Mouse (Mus musculus): Measurements from ENCODE around the gene Nfib. TPM values are rescaled to one million over a fixed set of nuclear protein-coding genes. Genes with fewer than 3 reads are reported as not detected.

Gene Nfib
- polyA plus RNA-seq, 1 experiment from 2014 or later, result 164 TPM

- Histone ChIP-seq H3K4me2 (ENCODE audit: low read length) (no peak overlapping the region), H3K4me3 (ENCODE audit: low read depth, low read length) (no peak overlapping the region), H3K9ac (ENCODE audit: low read length) (no peak overlapping the region), H3K4me1 (ENCODE audit: control insufficient read depth, insufficient read depth, low read length) (no peaks in the 10 kb centered on the region), H3K27me3 (replicated peaks; ENCODE audit: control insufficient read depth, insufficient read depth, low read length) (no peaks in the 10 kb centered on the region), H3K27ac (ENCODE audit: low read depth, low read length) (no peak overlapping the region), H3K9me3 (replicated peaks; ENCODE audit: control insufficient read depth, low read length) (peaks cover 6% of the 10 kb centered on the region; the same call in 1 of the 2 replicates), H3K36me3 (ENCODE audit: control insufficient read depth, insufficient read depth, low read length) (no peaks in the 10 kb centered on the region)
- DNase-seq (ENCODE audit: low spot score), result no peak
- no peak for ATAC-seq
- WGBS, result 62% methylated on average over 4 of the region's 4 CpGs
Observed at GRCm38 (mm10) chr4:82598436-82598835, 107.1 kb downstream of the Nfib start.

GRCm38 (mm10) chr4:82593681-82594666 is 111.6 kb downstream of the Nfib start:
- DNase-seq (ENCODE audit: low spot score) (no peak), ATAC-seq (no peak)
- Histone ChIP-seq H3K27me3 (replicated peaks; ENCODE audit: control insufficient read depth, insufficient read depth, low read length) (no peaks in the 10 kb centered on the region), H3K9me3 (replicated peaks; ENCODE audit: control insufficient read depth, low read length) (no peaks in the 10 kb centered on the region), H3K4me2 (ENCODE audit: low read length) (no peak overlapping the region), H3K9ac (ENCODE audit: low read length) (no peak overlapping the region), H3K4me1 (ENCODE audit: control insufficient read depth, insufficient read depth, low read length) (peaks cover 15% of the 10 kb centered on the region; the same call in 1 of the 2 replicates), H3K4me3 (ENCODE audit: low read depth, low read length) (no peak overlapping the region), H3K36me3 (ENCODE audit: control insufficient read depth, insufficient read depth, low read length) (no peaks in the 10 kb centered on the region), H3K27ac (ENCODE audit: low read depth, low read length) (no peak overlapping the region)
- 88% methylated on average over 10 of the region's 10 CpGs for WGBS

GRCm38 (mm10) chr4:82592086-82593030 is 113.2 kb downstream of the Nfib start:
- Histone ChIP-seq H3K9ac (ENCODE audit: low read length) (peak overlapping the region; percentile 33; the same call in 1 of the 2 replicates), H3K27ac (ENCODE audit: low read depth, low read length) (peak overlapping the region; percentile 83), H3K4me3 (ENCODE audit: low read depth, low read length) (no peak overlapping the region), H3K27me3 (replicated peaks; ENCODE audit: control insufficient read depth, insufficient read depth, low read length) (no peaks in the 10 kb centered on the region), H3K4me1 (ENCODE audit: control insufficient read depth, insufficient read depth, low read length) (peaks cover 15% of the 10 kb centered on the region; the same call in 1 of the 2 replicates), H3K9me3 (replicated peaks; ENCODE audit: control insufficient read depth, low read length) (no peaks in the 10 kb centered on the region), H3K4me2 (ENCODE audit: low read length) (peak overlapping the region; percentile 36; the same call in 1 of the 2 replicates), H3K36me3 (ENCODE audit: control insufficient read depth, insufficient read depth, low read length) (no peaks in the 10 kb centered on the region)
- ATAC-seq (peak; percentile 75), DNase-seq (ENCODE audit: low spot score) (peak; percentile 93)
- 34% methylated on average over 7 of the region's 7 CpGs for WGBS

GRCm38 (mm10) chr4:82589345-82589890 is 116.1 kb downstream of the Nfib start:
- peak overlapping the region; percentile 22; the same call in 1 of the 2 replicates for H3K9ac ChIP-seq (ENCODE audit: low read length)
- H3K9me3 ChIP-seq (replicated peaks; ENCODE audit: control insufficient read depth, low read length), result no peaks in the 10 kb centered on the region
- no peak overlapping the region for H3K4me3 ChIP-seq (ENCODE audit: low read depth, low read length)
- ATAC-seq, result peak; percentile 70
- DNase-seq (ENCODE audit: low spot score), result peak; percentile 83
- WGBS, result 35% methylated on average over 4 of the region's 4 CpGs
- H3K27me3 ChIP-seq (replicated peaks; ENCODE audit: control insufficient read depth, insufficient read depth, low read length), result no peaks in the 10 kb centered on the region
- no peaks in the 10 kb centered on the region for H3K36me3 ChIP-seq (ENCODE audit: control insufficient read depth, insufficient read depth, low read length)
- peaks cover 15% of the 10 kb centered on the region; the same call in 1 of the 2 replicates for H3K4me1 ChIP-seq (ENCODE audit: control insufficient read depth, insufficient read depth, low read length)
- peak overlapping the region; percentile 44; the same call in 1 of the 2 replicates for H3K27ac ChIP-seq (ENCODE audit: low read depth, low read length)
- peak overlapping the region; percentile 24 for H3K4me2 ChIP-seq (ENCODE audit: low read length)

GRCm38 (mm10) chr4:82588718-82589117 is 116.8 kb downstream of the Nfib start:
- Histone ChIP-seq H3K9me3 (replicated peaks; ENCODE audit: control insufficient read depth, low read length) (no peaks in the 10 kb centered on the region), H3K4me2 (ENCODE audit: low read length) (peak overlapping the region; percentile 24; the same call in 1 of the 2 replicates), H3K27ac (ENCODE audit: low read depth, low read length) (peak overlapping the region; percentile 58; the same call in 1 of the 2 replicates), H3K9ac (ENCODE audit: low read length) (peak overlapping the region; percentile 40; the same call in 1 of the 2 replicates), H3K4me1 (ENCODE audit: control insufficient read depth, insufficient read depth, low read length) (peaks cover 15% of the 10 kb centered on the region; the same call in 1 of the 2 replicates), H3K27me3 (replicated peaks; ENCODE audit: control insufficient read depth, insufficient read depth, low read length) (no peaks in the 10 kb centered on the region), H3K4me3 (ENCODE audit: low read depth, low read length) (no peak overlapping the region), H3K36me3 (ENCODE audit: control insufficient read depth, insufficient read depth, low read length) (no peaks in the 10 kb centered on the region)
- no peak for ATAC-seq
- no peak for DNase-seq (ENCODE audit: low spot score)
- WGBS, result 50% methylated on average over 5 of the region's 5 CpGs

- H3K4me2 ChIP-seq (ENCODE audit: low read length), result peak overlapping the region; percentile 20
- no peaks in the 10 kb centered on the region for H3K36me3 ChIP-seq (ENCODE audit: control insufficient read depth, insufficient read depth, low read length)
- no peaks in the 10 kb centered on the region for H3K9me3 ChIP-seq (replicated peaks; ENCODE audit: control insufficient read depth, low read length)
- ATAC-seq (no peak), DNase-seq (ENCODE audit: low spot score) (no peak)
- 73% methylated on average over 16 of the region's 16 CpGs for WGBS
- H3K9ac ChIP-seq (ENCODE audit: low read length), result peak overlapping the region; percentile 35; the same call in 1 of the 2 replicates
- no peak overlapping the region for H3K4me3 ChIP-seq (ENCODE audit: low read depth, low read length)
- peak overlapping the region; percentile 44; the same call in 1 of the 2 replicates for H3K27ac ChIP-seq (ENCODE audit: low read depth, low read length)
- peaks cover 9% of the 10 kb centered on the region; the same call in 1 of the 2 replicates for H3K4me1 ChIP-seq (ENCODE audit: control insufficient read depth, insufficient read depth, low read length)
- no peaks in the 10 kb centered on the region for H3K27me3 ChIP-seq (replicated peaks; ENCODE audit: control insufficient read depth, insufficient read depth, low read length)
Observed at GRCm38 (mm10) chr4:82587146-82587870, 118.2 kb downstream of the Nfib start.

- Histone ChIP-seq H3K4me3 (ENCODE audit: low read depth, low read length) (no peak overlapping the region), H3K36me3 (ENCODE audit: control insufficient read depth, insufficient read depth, low read length) (no peaks in the 10 kb centered on the region), H3K9ac (ENCODE audit: low read length) (no peak overlapping the region; the same call in 1 of the 2 replicates), H3K4me1 (ENCODE audit: control insufficient read depth, insufficient read depth, low read length) (peaks cover 6% of the 10 kb centered on the region; the same call in 1 of the 2 replicates), H3K4me2 (ENCODE audit: low read length) (no peak overlapping the region), H3K27ac (ENCODE audit: low read depth, low read length) (no peak overlapping the region), H3K9me3 (replicated peaks; ENCODE audit: control insufficient read depth, low read length) (no peaks in the 10 kb centered on the region), H3K27me3 (replicated peaks; ENCODE audit: control insufficient read depth, insufficient read depth, low read length) (no peaks in the 10 kb centered on the region)
- no peak for ATAC-seq
- WGBS, result 84% methylated on average over 5 of the region's 5 CpGs
- DNase-seq (ENCODE audit: low spot score), result no peak
Observed at GRCm38 (mm10) chr4:82586637-82587036, 118.9 kb downstream of the Nfib start.

Data from forebrain, embryonic 14.5 days (tissue).